Mouse (Mus musculus) hindbrain, postnatal 0 days (tissue): ENCODE results near the gene Rasgrf2. TPM values are rescaled to one million over a fixed set of nuclear protein-coding genes. Genes with fewer than 3 reads are reported as not detected.

Experiments used
- ATAC-seq: fragments of 200-750 bp; cut with Nextera tagmentation; 2 replicates; pipeline ENCODE4 v1.8.0; 2017; ENCODE audit warnings: mild to moderate bottlenecking, moderate TSS enrichment, moderate library complexity
- DNase-seq: peaks from one replicate; pipeline ENCODE4 v3.0.0-alpha.2; 2015; ENCODE audit warnings: low spot score
- H3K27ac ChIP-seq: fragments of 300-500 bp; sonication (generic); 2 replicates; pipeline ENCODE4 v1.5.1; 2014; ENCODE audit warnings: mild to moderate bottlenecking
- H3K27me3 ChIP-seq: fragments of 300-500 bp; sonication (generic); 2 replicates; pipeline ENCODE4 v1.6.1; 2014; ENCODE audit warnings: low read length, mixed read lengths; ENCODE audit not compliant: insufficient read depth
- H3K36me3 ChIP-seq: fragments of 300-500 bp; sonication (generic); 2 replicates; pipeline ENCODE4 v1.6.1; 2014; ENCODE audit warnings: low read length, mixed read lengths; ENCODE audit not compliant: insufficient read depth
- H3K4me1 ChIP-seq: fragments of 300-500 bp; sonication (generic); 2 replicates; pipeline ENCODE4 v1.6.1; 2014; ENCODE audit warnings: antibody characterized with exemption, low read length, mixed read lengths; ENCODE audit not compliant: insufficient read depth
- H3K4me2 ChIP-seq: fragments of 300-500 bp; sonication (generic); 2 replicates; pipeline ENCODE4 v1.6.1; 2014; ENCODE audit warnings: low read depth, mild to moderate bottlenecking, low read length, moderate library complexity, mixed read lengths
- H3K4me3 ChIP-seq: fragments of 300-500 bp; sonication (generic); 2 replicates; pipeline ENCODE4 v1.5.1; 2014; ENCODE audit warnings: low read length
- H3K9ac ChIP-seq: fragments of 300-500 bp; sonication (generic); replicated peaks from 2 replicates; pipeline ENCODE4 v1.6.1; 2014; ENCODE audit warnings: mild to moderate bottlenecking, low read length, moderate library complexity, mixed read lengths
- H3K9me3 ChIP-seq: fragments of 300-500 bp; sonication (generic); 2 replicates; pipeline ENCODE4 v1.6.1; 2016; ENCODE audit warnings: low read length, mixed read lengths
- CTCF ChIP-seq: IDR thresholded peaks from 2 replicates; pipeline ENCODE4 v1.5.1; 2016; ENCODE audit warnings: antibody characterized with exemption, control low read depth, low read depth
- WGBS: fragments of 180-500 bp; shearing (Covaris S2); extraction: QIAGEN DNeasy Blood & Tissue Kit; methylation state at CpG from one replicate; pipeline ENCODE4 v1.1.7; 2014; 5-methylcytosine and 5-hydroxymethylcytosine counted together
- polyA plus RNA-seq: library from polyadenylated mRNA; unstranded; fragments of >200 nt; fragmentation: Nextera tagmentation; extraction: Ambion mirVana; gene quantifications from 2 replicates; pipeline ENCODE4 v1.2.1, GENCODE M21; 2015
- total RNA-seq: library from RNA; depleted of rRNA; stranded (reverse); fragments of >200 nt; gene quantifications from 2 replicates; pipeline ENCODE4 v1.2.3, GENCODE M21; 2014; rRNA removed

Gene Rasgrf2
- total and polyA plus RNA-seq, 2 experiments from 2014 or later, result 12.9 to 61.2 TPM

DNA sequence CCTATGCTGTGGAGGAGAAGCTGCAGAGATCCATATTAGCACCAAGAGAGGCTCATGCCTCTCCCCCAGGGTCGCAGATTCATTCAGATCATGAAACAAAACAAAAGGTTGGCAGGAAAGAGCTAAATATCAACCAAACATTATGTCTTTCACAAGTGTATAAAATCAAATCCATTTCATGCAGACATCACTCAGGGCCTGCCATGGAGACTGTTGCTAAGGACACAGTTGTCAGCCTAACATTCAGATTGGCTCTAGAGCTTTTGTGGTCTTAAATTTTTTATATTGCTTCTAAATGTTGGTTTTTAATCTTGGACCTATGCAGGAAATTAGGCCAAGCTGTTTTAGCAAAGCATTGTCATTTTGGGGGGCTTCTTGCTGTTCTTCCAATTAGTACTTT, 262.9 kb downstream of the Rasgrf2 start:
- peak overlapping the region; percentile 22; the same call in 1 of the 2 replicates for H3K27ac ChIP-seq
- ATAC-seq, result no peak; the same call in 1 of the 2 replicates
- TF ChIP-seq CTCF, result no peak

DNA sequence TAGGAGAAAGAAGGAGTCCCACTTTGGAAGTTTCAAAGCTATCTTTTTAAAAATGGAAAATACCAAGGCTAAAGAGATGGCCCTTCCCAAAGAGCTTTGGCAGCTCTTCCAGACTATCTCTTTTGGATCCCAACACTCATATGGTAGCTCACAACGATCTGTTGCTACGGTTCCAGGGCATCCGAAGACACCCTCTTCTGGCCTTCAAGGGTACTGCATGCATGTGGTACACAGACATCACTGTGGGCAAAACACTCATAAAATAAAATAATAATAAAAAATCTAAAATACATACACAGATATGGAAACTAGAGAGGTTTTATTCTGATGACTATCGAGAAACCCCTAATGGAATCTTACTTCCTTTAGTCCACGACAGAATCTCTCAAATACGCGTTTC, 272.6 kb downstream of the Rasgrf2 start:
- no peaks in the 10 kb centered on the region for H3K4me1 ChIP-seq
- peak; percentile 56 for TF ChIP-seq CTCF
- H3K36me3 ChIP-seq, result no peaks in the 10 kb centered on the region
- no peak overlapping the region for H3K27ac ChIP-seq
- no peaks in the 10 kb centered on the region for H3K27me3 ChIP-seq
- H3K4me2 ChIP-seq, result no peak overlapping the region
- DNase-seq (peak; percentile 4), ATAC-seq (no peak)
- H3K4me3 ChIP-seq, result no peak overlapping the region
- WGBS, result 76% methylated on average over 7 of the region's 7 CpGs
- no peaks in the 10 kb centered on the region for H3K9me3 ChIP-seq
- H3K9ac ChIP-seq, result no peak overlapping the region

More for the DNA sequence above, 262.9 kb downstream of the Rasgrf2 start:
- H3K9me3 ChIP-seq, result no peaks in the 10 kb centered on the region
- no peaks in the 10 kb centered on the region for H3K36me3 ChIP-seq
- H3K4me1 ChIP-seq, result no peaks in the 10 kb centered on the region
- no peak overlapping the region for H3K4me2 ChIP-seq
- WGBS, result 77% methylated on average over 1 of the region's 1 CpGs
- no peak for DNase-seq
- H3K27me3 ChIP-seq, result no peaks in the 10 kb centered on the region
- H3K9ac ChIP-seq, result no peak overlapping the region
- H3K4me3 ChIP-seq, result no peak overlapping the region

DNA sequence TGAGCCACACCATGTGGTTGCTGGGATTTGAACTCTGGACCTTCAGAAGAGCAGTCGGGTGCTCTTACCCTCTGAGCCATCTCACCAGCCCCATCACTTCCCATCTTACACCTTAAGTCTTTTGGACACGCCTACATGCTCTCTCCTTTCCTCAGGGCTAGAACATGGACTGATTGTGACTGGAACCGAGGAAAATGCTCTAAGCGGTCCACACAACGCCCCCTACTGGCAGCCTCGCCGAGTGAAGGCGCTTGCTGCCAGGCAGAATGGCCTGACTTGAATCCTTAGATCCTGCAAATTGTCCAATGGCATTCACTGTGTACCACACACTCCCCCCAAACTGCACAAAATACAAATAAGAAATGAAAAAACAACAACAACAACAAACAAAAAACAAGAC, 274.0 kb downstream of the Rasgrf2 start:
- H3K4me2 ChIP-seq, result no peak overlapping the region
- H3K4me3 ChIP-seq, result no peak overlapping the region
- no peak overlapping the region for H3K9ac ChIP-seq
- H3K9me3 ChIP-seq, result no peaks in the 10 kb centered on the region
- DNase-seq, result no peak
- no peaks in the 10 kb centered on the region for H3K36me3 ChIP-seq
- no peaks in the 10 kb centered on the region for H3K4me1 ChIP-seq
- no peak overlapping the region for H3K27ac ChIP-seq
- H3K27me3 ChIP-seq, result no peaks in the 10 kb centered on the region
- WGBS, result 74% methylated on average over 8 of the region's 8 CpGs
- ATAC-seq, result no peak
- TF ChIP-seq CTCF, result peak; percentile 17; the same call in 1 of the 2 replicates

DNA sequence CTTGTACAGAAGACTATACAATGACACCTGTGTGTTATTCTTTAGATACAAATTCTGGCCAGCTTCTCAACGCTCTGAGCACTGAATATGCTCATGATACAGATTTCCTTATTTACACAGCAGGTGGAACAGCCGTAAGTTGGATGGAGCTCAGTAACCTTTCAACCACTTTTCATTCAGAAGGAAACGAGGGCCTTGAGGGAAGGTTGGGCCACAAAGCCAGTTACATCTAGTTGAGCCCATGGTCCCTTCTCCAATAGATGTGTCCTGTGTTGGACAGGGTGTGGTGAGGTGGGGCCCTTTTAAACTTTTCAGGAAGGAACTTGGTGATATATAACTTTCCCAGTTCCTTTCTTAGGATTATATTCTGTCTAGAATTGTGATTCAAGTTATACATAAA, 277.0 kb downstream of the Rasgrf2 start:
- Histone ChIP-seq H3K4me3 (no peak overlapping the region), H3K9me3 (no peaks in the 10 kb centered on the region), H3K27me3 (no peaks in the 10 kb centered on the region), H3K4me2 (no peak overlapping the region), H3K4me1 (no peaks in the 10 kb centered on the region), H3K9ac (no peak overlapping the region), H3K36me3 (no peaks in the 10 kb centered on the region), H3K27ac (no peak overlapping the region)
- TF ChIP-seq CTCF, result no peak
- DNase-seq (no peak), ATAC-seq (no peak)
- WGBS, result 73% methylated on average over 3 of the region's 3 CpGs

Other genes starting within 250 kb of the Rasgrf2 start
- gene Gm20379, start 174.3 kb upstream of the Rasgrf2 start, total RNA-seq, result not detected in 2 replicates
- 0.73 and 0.83 TPM in 2 replicates for gene Gm20379, start 174.3 kb upstream of the Rasgrf2 start, polyA plus RNA-seq
- gene Dhfr, start 223.1 kb upstream of the Rasgrf2 start, total RNA-seq, result 4.1 and 4.3 TPM in 2 replicates
- 4.5 and 5.3 TPM in 2 replicates for gene Dhfr, start 223.1 kb upstream of the Rasgrf2 start, polyA plus RNA-seq
- gene Msh3, start 223.3 kb upstream of the Rasgrf2 start, total RNA-seq, result 14.4 and 15.0 TPM in 2 replicates
- gene Msh3, start 223.3 kb upstream of the Rasgrf2 start, polyA plus RNA-seq, result 21.1 and 21.9 TPM in 2 replicates